Mouse (Mus musculus) liver, embryonic 14.5 days (tissue): ENCODE measurements around the gene Pbx4.

Source experiments
- CTCF ChIP-seq: IDR thresholded peaks from 2 replicates; pipeline ENCODE4 v1.5.1; 2016; ENCODE audit warnings: antibody characterized with exemption, low read depth, control low read depth
- EP300 ChIP-seq: IDR thresholded peaks from 2 replicates; pipeline ENCODE4 v1.6.1; 2016; ENCODE audit warnings: antibody characterized with exemption, low read depth

- peak; percentile 56 for TF ChIP-seq CTCF
- no peak for TF ChIP-seq EP300
These were observed 28.5 kb downstream of the Pbx4 start for GRCm38 (mm10) chr8:69860807-69861206.
